Mouse (Mus musculus) stomach, postnatal 0 days (tissue): ENCODE measurements at regions not wholly inside any gene's neighbourhood (a gene's known extent, or its start where the extent isn't known, plus 50 kb on each side); places are given as distances from the start of the nearest gene placed in this dataset.

Source experiments
- ATAC-seq: fragments of 200-750 bp; cut with Nextera tagmentation; 2 replicates; pipeline ENCODE4 v1.8.0; 2017; ENCODE audit not compliant: low FRiP score, low TSS enrichment
- DNase-seq: peaks from one replicate; pipeline ENCODE4 v3.0.0-alpha.2; 2016; ENCODE audit warnings: low spot score
- H3K27ac ChIP-seq: fragments of 300-500 bp; sonication (generic); replicated peaks from 2 replicates; pipeline ENCODE4 v1.5.1; 2014; ENCODE audit warnings: mild to moderate bottlenecking, control low read depth
- H3K27me3 ChIP-seq: fragments of 300-500 bp; sonication (generic); 2 replicates; pipeline ENCODE4 v1.6.1; 2014; ENCODE audit warnings: low read length; ENCODE audit not compliant: control insufficient read depth, insufficient read depth
- H3K36me3 ChIP-seq: fragments of 300-500 bp; sonication (generic); 2 replicates; pipeline ENCODE4 v1.6.1; 2014; ENCODE audit warnings: low read length, mixed read lengths; ENCODE audit not compliant: control insufficient read depth, insufficient read depth
- H3K4me1 ChIP-seq: fragments of 300-500 bp; sonication (generic); replicated peaks from 2 replicates; pipeline ENCODE4 v1.6.1; 2014; ENCODE audit warnings: antibody characterized with exemption; ENCODE audit not compliant: control insufficient read depth, insufficient read depth
- H3K4me2 ChIP-seq: fragments of 300-500 bp; sonication (generic); replicated peaks from 2 replicates; pipeline ENCODE4 v1.6.1; 2014; ENCODE audit warnings: low read depth, mild to moderate bottlenecking, control low read depth, moderate library complexity
- H3K4me3 ChIP-seq: fragments of 300-500 bp; sonication (generic); 2 replicates; pipeline ENCODE4 v1.5.1; 2014; ENCODE audit warnings: low read depth, low read length, control low read depth
- H3K9ac ChIP-seq: fragments of 300-500 bp; sonication (generic); 2 replicates; pipeline ENCODE4 v1.6.1; 2014; ENCODE audit warnings: mild to moderate bottlenecking, low read length, control low read depth, mixed read lengths
- H3K9me3 ChIP-seq: fragments of 300-500 bp; sonication (generic); 2 replicates; pipeline ENCODE4 v1.6.1; 2016; ENCODE audit warnings: low read length; ENCODE audit not compliant: control insufficient read depth
- CTCF ChIP-seq: IDR thresholded peaks from 2 replicates; pipeline ENCODE4 v1.5.1; 2016; ENCODE audit warnings: antibody characterized with exemption, low read depth, mild to moderate bottlenecking, moderate library complexity
- EP300 ChIP-seq: optimal IDR thresholded peaks from 2 replicates; pipeline ENCODE3; 2016; ENCODE audit warnings: antibody characterized with exemption
- WGBS: fragments of 180-500 bp; shearing (Covaris S2); extraction: QIAGEN DNeasy Blood & Tissue Kit; methylation state at CpG from one replicate; pipeline ENCODE4 v1.1.7; 2014; 5-methylcytosine and 5-hydroxymethylcytosine counted together

GRCm38 (mm10) chr2:171858894-171859293, 184.4 kb downstream of the Cbln4 start:
- WGBS, result 65% methylated on average over 5 of the region's 5 CpGs
- Histone ChIP-seq H3K4me2 (no peak overlapping the region), H3K9ac (no peak overlapping the region), H3K27ac (no peak overlapping the region), H3K4me3 (no peak overlapping the region), H3K36me3 (no peaks in the 10 kb centered on the region), H3K4me1 (no peaks in the 10 kb centered on the region), H3K9me3 (no peaks in the 10 kb centered on the region), H3K27me3 (no peaks in the 10 kb centered on the region)
- ATAC-seq (no peak), DNase-seq (no peak)
- TF ChIP-seq CTCF, result no peak
- TF ChIP-seq EP300, result no peak

- no peaks in the 10 kb centered on the region for H3K9me3 ChIP-seq
- H3K27me3 ChIP-seq, result no peaks in the 10 kb centered on the region
- no peaks in the 10 kb centered on the region for H3K36me3 ChIP-seq
- no peak overlapping the region for H3K4me2 ChIP-seq
- no peak for DNase-seq
- no peaks in the 10 kb centered on the region for H3K4me1 ChIP-seq
- 75% methylated on average over 8 of the region's 8 CpGs for WGBS
- TF ChIP-seq EP300, result no peak
- TF ChIP-seq CTCF, result no peak
- H3K9ac ChIP-seq, result no peak overlapping the region
- H3K4me3 ChIP-seq, result no peak overlapping the region
- ATAC-seq, result no peak
- no peak overlapping the region for H3K27ac ChIP-seq
Observed at GRCm38 (mm10) chr2:171856491-171856890, 186.8 kb downstream of the Cbln4 start.

- TF ChIP-seq CTCF (no peak), EP300 (no peak)
- no peaks in the 10 kb centered on the region for H3K9me3 ChIP-seq
- no peaks in the 10 kb centered on the region for H3K36me3 ChIP-seq
- 35% methylated on average over 4 of the region's 4 CpGs for WGBS
- no peak for ATAC-seq
- no peaks in the 10 kb centered on the region for H3K4me1 ChIP-seq
- H3K4me2 ChIP-seq, result no peak overlapping the region
- H3K9ac ChIP-seq, result no peak overlapping the region
- H3K27me3 ChIP-seq, result no peaks in the 10 kb centered on the region
- H3K27ac ChIP-seq, result no peak overlapping the region
- no peak overlapping the region for H3K4me3 ChIP-seq
- DNase-seq, result no peak
Observed at GRCm38 (mm10) chr2:171846826-171847492, 196.3 kb downstream of the Cbln4 start.

GRCm38 (mm10) chr2:171840058-171840713, 203.1 kb downstream of the Cbln4 start:
- Histone ChIP-seq H3K4me1 (no peaks in the 10 kb centered on the region), H3K4me2 (no peak overlapping the region; the same call in 1 of the 2 replicates), H3K9me3 (no peaks in the 10 kb centered on the region), H3K27me3 (no peaks in the 10 kb centered on the region), H3K27ac (no peak overlapping the region), H3K36me3 (no peaks in the 10 kb centered on the region), H3K4me3 (peak overlapping the region; percentile 6; the same call in 1 of the 2 replicates), H3K9ac (no peak overlapping the region)
- 38% methylated on average over 14 of the region's 14 CpGs for WGBS
- no peak for DNase-seq
- no peak for ATAC-seq
- TF ChIP-seq EP300 (no peak), CTCF (no peak)

- no peak for DNase-seq
- Histone ChIP-seq H3K36me3 (no peaks in the 10 kb centered on the region), H3K4me3 (no peak overlapping the region), H3K4me1 (no peaks in the 10 kb centered on the region), H3K27me3 (no peaks in the 10 kb centered on the region), H3K9ac (no peak overlapping the region), H3K9me3 (no peaks in the 10 kb centered on the region), H3K4me2 (no peak overlapping the region), H3K27ac (no peak overlapping the region)
- no peak for TF ChIP-seq CTCF
- no peak for TF ChIP-seq EP300
- ATAC-seq, result no peak
- 84% methylated on average over 6 of the region's 6 CpGs for WGBS
Observed at GRCm38 (mm10) chr2:171822156-171822555, 221.1 kb downstream of the Cbln4 start.

- TF ChIP-seq CTCF, result no peak
- TF ChIP-seq EP300, result no peak
- Histone ChIP-seq H3K27me3 (no peaks in the 10 kb centered on the region), H3K4me3 (no peak overlapping the region), H3K36me3 (no peaks in the 10 kb centered on the region), H3K4me1 (no peaks in the 10 kb centered on the region), H3K4me2 (no peak overlapping the region), H3K9ac (no peak overlapping the region), H3K9me3 (no peaks in the 10 kb centered on the region), H3K27ac (no peak overlapping the region)
- WGBS, result 65% methylated on average over 8 of the region's 8 CpGs
- ATAC-seq (no peak), DNase-seq (no peak)
Observed at GRCm38 (mm10) chr2:171818504-171818903, 224.8 kb downstream of the Cbln4 start.
